Mouse (Mus musculus) megakaryocyte progenitor cell, adult 5-6 weeks (primary cell): ENCODE data around the gene Nip7. TPM values are rescaled to one million over a fixed set of nuclear protein-coding genes. Genes with fewer than 3 reads are reported as not detected.
A peak's percentile ranks its signal among the peaks of the same experiment; 100 is the strongest.
"Not testable (repeated sequence)": the region's sequence is repeated elsewhere in the genome, so short reads cannot be mapped to it uniquely, and the experiment has no call there.

ENCODE experiments used
- ATAC-seq: replicated peaks from 2 replicates; pipeline ENCODE4 v1.8.0; 2016; ENCODE audit warnings: mild to moderate bottlenecking, moderate TSS enrichment, inconsistent platforms; ENCODE audit not compliant: poor library complexity
- total RNA-seq, 2 experiments: library from RNA; stranded (forward) in 1 of 2; stranded (reverse) in 1 of 2; fragments of 157-497, 149-512 nt in 1 of 2; fragments of 200-1000 nt in 1 of 2; gene quantifications; 2 replicates each; pipeline versions ENCODE4 v1.2.3 to v1.2.4; 2015 to 2017

The Nip7 gene
- total RNA-seq, 2 experiments from 2014 or later, result 42.1 to 67.0 TPM

GRCm38 (mm10) chr8:107065511-107066496, 9.1 kb downstream of the Nip7 start, which contains the start of gene Tmed6:
Tmed6 (minus strand) TSS chr8:107065644.
- peak; percentile 98 for ATAC-seq

- 0 out of 2 replicates have a peak, but pooled peaks have one; percentile 24 for ATAC-seq
Measured at GRCm38 (mm10) chr8:107073706-107074105, 17.0 kb downstream of the Nip7 start.

GRCm38 (mm10) chr8:107074128-107074527, 17.5 kb downstream of the Nip7 start:
- ATAC-seq, result no peak

GRCm38 (mm10) chr8:107076239-107076888, 19.7 kb downstream of the Nip7 start:
- ATAC-seq, result no peak

- ATAC-seq, result peak; percentile 48; the same call in 1 of the 2 replicates
Measured at GRCm38 (mm10) chr8:107085358-107085757, 28.7 kb downstream of the Nip7 start.

- ATAC-seq, result no peak
Measured at GRCm38 (mm10) chr8:107086018-107086417, 29.3 kb downstream of the Nip7 start.

GRCm38 (mm10) chr8:107088526-107089063, 31.9 kb downstream of the Nip7 start:
- no peak for ATAC-seq

- no peak for ATAC-seq
Measured at GRCm38 (mm10) chr8:107090531-107090930, 33.9 kb downstream of the Nip7 start.

- peak; percentile 14 for ATAC-seq
Measured at GRCm38 (mm10) chr8:107095717-107096365, 39.2 kb downstream of the Nip7 start.

GRCm38 (mm10) chr8:107096366-107097036, 39.8 kb downstream of the Nip7 start, which contains the start of gene Terf2:
Terf2 (minus strand) TSS chr8:107096547.
- ATAC-seq, result peak; percentile 97

- ATAC-seq, result no peak
Measured at GRCm38 (mm10) chr8:107100635-107101034, 44.0 kb downstream of the Nip7 start.

- peak; percentile 96 for ATAC-seq
Measured at GRCm38 (mm10) chr8:107104547-107104946, 47.9 kb downstream of the Nip7 start.

- ATAC-seq, result not testable (repeated sequence)
Measured at GRCm38 (mm10) chr8:107108089-107108488, 51.4 kb downstream of the Nip7 start.

GRCm38 (mm10) chr8:107108978-107109720, 52.5 kb downstream of the Nip7 start:
- ATAC-seq, result no peak

GRCm38 (mm10) chr8:107109816-107110435, 53.2 kb downstream of the Nip7 start:
- ATAC-seq, result peak; percentile 29; the same call in 1 of the 2 replicates
